Mouse (Mus musculus) NIH3T3 (cell line): ENCODE measurements around the gene Mysm1.

Source experiments
- DNase-seq: peaks from one replicate; pipeline ENCODE4 v3.0.0-alpha.2; 2012; ENCODE audit warnings: low read depth

The Mysm1 gene

DNA sequence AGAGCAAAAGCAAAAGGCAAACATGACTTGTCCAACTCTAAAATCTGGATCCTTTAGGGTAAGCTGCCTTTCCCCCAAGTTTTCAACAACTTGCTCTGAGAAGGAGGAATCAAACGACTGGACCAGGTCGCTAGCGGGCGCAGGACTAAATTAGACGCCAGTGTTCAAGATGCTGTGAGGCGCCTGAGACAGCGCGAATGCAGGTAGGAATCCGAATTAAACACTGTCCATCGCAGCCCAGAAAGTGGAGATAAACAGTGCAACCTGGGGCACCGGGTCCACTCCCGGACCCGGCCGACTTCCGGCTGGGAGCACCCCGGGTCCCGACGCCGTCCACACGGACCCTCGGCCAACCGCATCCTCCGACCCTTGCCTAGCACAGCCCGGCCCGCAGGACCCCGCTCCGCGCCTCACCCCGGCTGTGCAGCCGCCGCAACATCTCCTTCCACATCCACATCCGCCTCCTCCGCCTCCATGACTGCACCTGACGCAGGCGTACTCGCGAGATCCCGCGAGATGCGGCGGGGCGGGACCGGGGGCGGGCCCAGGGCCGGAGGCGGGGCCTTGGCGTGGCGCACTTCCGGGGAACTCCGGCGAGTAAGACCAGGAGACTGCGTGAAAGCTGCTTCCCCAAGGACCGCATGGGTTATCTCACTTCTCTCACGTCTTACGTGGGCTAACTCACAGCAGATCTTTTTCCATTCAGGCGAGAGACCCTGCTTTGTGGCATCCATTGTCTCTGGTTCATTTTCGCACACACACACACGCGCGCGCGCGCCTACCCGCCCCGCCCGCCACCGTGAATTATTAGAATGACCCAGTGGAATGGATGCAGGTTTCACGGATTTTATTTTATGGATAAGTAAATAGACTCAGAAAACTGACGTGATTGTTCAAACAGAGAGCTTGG lies at the start of gene Mysm1:
Gene Mysm1, minus strand, starts transcription at position 511 of the 910 bp plus-strand sequence.
- DNase-seq: peak; percentile 99

DNA sequence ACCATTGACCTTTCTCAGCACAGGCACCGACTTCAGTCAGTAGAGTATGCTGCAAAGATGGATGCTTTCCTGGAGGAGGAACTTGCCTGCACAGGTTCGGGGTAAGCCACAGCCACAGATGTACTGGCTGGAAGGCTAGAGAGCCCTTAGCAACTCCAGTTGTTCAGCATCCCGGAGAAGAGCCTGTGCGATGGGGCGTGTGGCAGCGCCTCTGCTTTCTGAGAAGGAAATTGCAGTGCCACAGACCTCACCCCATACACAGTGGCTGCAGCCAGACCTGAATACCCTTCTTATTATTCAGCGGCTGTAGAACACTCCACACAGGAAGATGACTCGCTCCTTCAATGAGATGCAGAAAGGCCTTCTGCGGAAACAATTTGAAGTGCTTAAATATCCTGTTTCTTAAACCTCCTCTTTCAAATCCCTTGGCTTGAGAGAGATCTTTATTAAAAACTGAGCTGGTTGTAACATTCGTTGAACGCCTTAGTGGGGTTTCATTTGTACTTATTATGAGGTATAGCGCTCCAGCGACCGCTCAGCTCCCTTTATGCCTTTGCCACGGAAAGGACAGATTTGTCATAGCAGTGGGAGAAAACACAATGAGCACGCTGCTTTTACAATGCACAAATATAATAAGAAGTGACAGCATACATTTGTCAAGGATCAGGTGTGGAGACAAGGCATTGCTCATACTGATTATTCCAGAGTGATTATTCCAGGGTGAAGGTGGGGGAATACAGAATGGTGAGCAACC lies 47.1 kb upstream of the Mysm1 start:
- DNase-seq: peak; percentile 76

DNA sequence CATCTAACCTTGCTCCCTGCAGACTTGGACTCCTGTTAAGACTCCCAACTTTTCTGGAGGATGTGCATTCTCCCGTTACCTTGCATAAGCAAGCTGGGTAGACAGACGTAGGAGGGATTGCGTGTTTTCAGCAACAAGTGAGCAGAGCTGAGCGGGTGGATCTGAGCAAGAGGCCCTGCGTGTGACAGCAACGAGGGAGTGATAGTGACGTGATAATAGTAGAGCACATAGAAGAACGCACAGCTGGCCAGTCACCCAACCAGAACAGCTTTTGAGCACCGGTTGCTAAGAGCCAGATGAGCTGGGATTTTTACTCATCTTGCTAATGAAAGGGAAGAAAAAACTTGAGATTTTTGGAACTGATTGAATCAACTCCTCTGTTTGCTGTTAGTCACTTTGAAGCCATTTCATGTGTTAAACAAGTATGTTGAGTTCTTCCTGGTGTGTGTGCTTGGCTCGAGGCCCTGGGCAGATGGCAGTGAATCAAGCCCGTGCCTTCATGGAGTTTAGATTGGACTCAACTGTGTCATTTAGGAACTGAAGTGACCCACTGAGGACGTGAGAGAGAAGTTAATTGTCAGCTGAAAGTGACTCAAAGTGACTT lies 44.6 kb upstream of the Mysm1 start:
- DNase-seq: no peak

DNA sequence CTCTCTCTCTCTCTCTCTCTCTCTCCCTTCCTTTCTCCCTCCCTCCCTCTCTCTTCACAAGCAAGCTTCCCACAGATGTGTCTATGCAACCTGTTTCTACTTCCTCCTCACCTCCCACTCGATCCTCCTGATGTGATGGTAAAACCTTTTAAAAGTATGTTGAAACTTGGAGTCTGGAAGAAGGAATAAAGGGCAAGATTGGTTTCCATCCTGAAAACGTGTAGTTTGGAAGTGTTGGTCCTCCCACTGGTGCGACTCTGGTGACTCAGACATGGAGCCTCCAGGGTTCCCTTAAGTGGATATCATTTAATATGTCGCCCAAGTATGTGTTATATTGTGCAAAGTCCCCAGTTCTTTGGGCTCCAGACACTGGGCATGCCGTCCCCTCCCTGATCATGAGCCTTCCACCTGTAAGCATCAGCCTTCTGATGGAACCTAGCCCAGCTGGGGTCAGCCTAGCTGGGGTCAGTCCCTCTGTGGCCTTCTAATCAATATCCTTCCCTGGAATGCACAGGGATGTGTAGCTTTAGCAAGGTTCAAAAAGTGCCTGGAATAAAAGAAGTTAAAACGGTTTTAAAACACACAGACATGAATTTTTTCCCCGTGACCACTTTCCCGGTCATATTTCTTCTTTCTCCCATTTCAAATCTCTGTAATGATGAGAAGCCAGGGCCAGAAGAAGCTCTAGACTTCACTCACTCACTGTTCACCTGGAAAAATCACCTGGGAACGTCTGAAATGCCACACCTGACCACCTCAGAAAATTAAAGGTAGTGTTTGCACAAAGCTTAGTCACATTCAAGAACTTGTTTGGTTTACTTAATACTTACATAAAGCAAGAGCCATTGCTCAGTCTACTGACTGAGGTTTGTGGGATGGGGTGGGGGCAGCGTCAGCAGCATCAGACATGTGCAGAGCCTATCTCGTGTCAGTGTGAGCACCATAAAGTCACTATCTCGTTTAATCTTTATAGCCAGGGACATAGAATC lies 43.0 kb upstream of the Mysm1 start:
- DNase-seq: no peak

DNA sequence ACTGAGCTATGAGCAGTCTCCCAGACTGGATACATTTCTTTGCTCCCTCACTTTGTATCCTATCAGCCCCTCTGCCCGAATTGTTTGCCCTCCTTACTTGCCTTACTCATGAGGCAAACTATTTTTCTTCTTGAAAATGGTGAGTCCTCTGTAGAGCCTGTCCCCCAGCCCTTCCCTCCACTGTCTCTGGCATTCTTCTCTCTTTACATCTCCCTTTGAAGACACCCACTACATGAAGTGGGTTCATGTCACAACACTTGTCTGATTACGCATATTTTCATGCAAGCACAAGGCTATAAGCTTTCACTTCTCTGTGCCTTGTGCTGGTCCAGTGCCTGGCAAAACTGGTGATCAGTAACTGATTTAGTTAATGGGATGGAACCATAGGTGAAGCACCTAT lies 41.3 kb upstream of the Mysm1 start:
- DNase-seq: no peak

DNA sequence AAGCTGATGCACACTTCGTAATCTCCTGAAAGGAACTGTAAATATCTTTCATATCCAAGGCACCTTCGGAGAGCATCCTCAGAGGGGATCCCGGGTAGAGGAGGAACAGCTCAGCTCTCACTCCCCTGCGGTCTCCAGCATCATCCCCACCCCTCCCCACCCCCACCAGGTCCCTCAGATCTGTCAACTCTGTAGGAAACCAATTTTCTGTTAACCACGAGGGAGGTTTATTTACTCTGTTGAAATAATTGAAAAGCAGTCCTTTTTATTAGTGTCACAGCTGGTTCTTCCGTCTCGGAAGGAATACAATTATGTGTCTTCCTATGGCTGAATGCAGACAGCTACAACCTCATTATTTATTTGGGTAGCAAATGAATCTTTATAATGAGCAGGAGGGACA lies 39.3 kb upstream of the Mysm1 start:
- no peak for DNase-seq

DNA sequence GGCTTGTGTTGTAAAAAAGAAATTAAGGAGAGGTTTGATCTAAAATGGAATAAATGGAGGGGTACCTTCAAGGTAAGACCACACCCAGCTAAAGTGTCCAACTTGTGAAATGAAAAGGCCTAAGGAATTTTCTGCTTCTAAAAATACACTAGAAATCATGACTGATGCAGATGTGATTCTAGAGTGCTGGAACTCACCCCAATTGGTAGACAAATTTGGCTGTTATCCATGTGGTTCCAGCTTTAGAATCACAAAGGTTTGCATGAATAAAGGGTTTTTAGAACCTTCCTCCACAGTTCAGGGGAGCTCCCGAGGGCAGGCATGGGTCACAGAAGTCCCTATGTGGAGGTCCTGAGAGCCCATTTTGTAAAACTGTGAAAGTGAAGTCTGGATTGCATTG lies 33.8 kb upstream of the Mysm1 start:
- DNase-seq: peak; percentile 53

DNA sequence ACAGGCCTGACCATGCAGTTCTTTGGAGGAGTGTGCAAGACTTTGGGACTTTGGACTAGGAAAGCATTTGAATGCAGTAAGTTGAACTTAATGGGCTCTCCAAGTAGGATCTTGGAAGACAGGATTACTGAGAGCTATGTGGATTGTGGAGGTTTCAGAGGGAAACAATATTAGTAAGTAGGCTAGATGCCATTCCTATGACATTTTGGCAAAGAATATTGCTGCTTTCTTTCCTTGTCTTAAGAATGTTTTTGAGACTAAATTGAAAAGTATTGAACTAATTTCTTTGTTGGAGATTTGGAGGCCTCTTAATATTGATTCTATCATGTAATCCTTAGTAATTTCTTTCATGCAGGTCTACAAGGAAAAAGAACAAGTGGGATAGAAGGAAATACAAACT lies 33.4 kb upstream of the Mysm1 start:
- DNase-seq: peak; percentile 60

DNA sequence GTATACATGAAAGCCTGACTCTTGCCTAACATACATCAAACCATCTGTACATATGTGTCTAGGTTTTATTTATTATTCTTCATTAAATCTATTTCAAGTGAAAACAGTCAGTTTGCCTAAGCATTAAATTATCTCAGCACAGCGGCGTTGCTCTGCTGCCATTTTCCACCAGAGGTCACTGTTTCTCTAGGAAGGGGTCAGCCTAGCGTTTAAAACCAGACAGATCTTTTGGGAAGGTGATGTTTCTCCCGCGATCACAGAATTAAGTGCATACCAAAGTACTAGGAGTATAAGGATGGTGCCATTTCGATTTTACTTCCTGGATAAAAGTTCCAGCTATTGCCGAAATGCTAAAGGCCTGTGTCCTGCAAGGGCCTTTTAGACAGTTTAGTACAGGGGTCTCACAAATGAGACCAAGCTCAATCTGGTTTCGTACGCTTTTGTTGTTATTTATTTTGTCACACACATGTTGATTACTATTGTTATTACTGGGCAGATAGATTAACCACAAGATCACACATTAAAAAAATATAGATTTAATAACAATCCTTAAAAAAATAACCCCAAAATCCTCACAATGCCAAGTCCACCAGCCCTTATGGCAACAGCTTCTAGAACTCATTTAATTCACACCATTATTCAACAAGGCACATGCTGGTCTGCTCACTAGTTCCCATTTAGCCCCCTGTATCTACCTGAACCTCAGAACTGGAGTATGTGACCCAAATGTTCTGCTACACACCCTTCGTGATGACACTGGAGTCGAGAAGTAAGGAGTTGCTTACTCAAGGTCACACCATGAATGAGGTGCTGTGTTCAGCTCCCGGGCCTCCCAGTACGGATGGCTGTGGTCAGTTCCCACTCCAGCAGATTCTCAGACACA lies 29.5 kb upstream of the Mysm1 start:
- DNase-seq: peak; percentile 92

DNA sequence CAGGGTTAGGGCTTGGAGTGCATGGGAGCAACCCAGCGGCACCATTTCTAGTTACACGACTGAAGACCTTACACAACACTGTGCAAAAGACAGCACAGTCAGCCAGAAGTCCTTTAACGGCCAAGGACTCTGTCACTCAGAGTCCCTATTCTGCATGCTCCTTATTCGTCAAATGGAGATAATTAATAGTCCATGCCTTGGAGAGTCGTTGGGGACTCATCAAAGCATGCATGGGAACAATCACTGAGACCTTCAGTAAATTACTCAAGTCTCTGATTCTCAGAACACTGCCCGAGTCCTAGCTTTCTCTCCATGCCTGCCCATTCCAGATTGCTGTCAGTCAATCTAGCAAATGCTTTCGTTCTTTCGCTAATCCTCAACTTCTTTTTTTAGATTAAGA lies 28.9 kb upstream of the Mysm1 start:
- DNase-seq: no peak

DNA sequence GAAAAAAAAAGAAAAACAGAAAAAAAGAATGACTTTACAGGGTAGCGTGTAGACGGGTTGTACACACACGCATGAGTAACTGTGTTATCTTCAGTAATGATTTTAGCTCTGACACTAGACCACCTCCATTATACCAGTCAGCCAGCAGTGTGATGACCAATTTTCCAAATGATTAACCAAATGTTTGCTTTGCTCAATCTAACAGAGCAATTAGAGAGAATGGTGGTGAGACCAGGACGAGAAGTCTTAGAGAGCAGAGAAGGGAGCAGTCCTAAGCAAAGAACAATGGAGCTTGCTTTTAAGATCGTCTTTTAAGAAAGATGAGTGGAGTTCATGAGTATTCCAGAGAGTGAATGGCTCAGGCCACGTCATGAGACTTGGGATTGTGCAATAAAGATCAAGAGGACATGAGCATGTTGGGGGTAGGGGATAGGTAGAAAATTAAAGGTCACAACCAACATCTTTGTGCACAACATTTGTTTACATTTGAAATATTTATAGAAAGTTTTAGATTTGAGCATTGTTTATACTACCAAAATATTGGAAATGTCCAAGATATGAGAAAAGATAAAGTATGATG lies 26.4 kb upstream of the Mysm1 start:
- no peak for DNase-seq

DNA sequence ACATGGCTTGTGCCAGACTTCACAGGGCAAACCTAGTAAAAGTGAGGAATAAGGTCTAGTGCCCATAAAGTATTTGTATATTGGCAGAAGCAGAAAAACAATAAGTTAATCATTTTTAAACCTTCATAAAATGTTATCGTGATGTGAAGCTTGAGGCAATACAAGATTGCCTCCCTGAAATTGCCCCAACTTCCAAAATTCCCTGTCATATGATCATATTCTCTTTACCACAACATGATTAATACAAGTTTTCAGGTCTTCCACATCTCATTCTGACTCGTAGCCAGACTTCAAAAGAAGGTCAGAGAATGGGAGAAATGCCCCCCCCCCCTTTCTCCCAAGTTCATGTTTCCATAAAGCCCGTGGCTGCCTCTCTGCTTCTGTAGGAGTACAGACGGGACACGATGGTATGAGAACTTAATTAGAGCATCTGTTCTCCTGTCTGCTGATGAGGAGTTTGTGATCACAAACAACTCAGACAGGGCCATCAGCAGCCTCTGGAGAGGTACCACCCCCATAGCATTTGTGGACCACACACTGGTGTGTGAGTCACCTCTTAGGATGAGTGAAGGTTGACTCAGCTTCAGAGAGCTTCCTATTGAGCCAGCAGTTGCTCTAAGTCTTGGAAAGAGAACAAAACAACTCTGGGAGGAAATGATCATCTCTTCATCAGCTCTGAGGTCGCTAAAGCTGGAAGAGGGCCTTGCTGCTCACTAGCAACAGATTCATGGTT lies 22.3 kb upstream of the Mysm1 start:
- DNase-seq: peak; percentile 80

DNA sequence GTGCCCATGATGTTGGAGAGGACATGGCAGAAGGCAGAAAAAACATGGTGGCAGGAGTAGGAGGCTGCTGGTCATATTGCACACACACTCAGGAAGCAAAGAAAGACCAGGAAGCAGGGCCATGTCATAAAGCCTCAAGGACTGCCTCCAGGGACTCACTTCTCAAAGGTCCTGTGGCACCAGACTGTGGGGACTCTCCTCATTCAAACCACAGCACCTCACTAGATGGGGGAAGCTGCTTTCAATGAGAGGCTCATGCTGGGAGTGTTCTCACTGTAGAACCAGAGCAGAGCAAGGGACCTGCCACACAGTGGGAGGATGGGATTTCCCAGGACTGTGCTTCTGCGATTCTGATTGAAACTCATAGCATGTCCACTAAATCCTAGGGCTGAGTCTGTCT lies 21.2 kb upstream of the Mysm1 start:
- no peak for DNase-seq

DNA sequence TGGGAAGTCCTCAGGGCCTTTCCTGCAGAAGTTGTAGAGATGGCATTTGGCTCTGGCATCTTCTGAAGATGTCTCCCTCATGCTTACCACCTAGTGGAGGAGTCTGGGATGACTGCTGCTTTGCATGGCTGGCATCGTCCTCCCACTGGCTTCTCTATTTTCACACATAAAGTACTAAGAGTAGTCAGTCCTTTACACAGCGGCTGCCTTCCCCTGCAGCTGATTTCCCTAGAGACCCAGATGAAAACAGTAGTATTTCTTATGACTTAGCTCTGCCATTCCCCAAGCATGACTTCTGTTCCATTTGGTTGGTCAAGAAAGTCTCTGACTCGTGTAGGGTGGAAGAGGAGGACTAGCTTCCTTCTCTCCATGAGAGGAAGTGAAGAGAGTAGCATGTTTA lies 20.3 kb upstream of the Mysm1 start:
- DNase-seq: peak; percentile 47

DNA sequence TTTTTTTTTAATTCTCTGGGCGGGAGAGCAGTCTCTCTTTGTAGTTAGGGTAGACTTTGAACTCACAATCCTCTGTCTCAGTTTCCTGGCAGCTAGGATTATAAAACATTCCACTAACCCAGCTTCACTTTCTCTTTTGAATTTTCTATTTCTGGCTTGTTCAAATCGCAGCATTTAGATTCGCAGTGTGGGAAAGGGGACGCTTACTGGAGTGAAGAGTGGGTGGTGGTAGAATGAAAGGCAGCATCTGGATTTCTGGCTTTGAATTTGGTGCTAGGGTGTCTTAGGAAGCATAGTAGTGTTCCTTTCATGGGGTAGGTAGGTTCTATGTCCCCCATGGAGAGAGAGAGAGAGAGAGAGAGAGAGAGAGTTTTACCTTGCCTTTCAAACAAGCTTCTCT lies 17.0 kb upstream of the Mysm1 start:
- no peak for DNase-seq

DNA sequence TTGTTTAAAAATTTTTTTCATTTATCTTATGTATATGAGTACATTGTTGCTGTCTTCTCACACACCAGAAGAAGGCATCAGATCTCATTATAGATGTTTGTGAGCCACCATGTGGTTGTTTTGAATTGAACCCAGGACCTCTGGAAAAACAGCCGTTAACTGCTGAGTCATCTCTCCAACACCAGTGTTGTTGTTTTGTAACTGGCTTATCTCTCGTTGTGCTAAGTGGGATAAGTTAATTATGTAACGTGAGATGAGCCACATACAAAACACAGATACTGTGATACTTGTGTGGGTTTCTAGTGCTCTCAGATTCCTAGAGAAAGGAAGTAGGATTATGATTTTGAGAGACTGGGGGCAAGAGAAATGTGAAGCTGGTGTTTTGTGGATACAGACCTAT lies 11.3 kb upstream of the Mysm1 start:
- no peak for DNase-seq

DNA sequence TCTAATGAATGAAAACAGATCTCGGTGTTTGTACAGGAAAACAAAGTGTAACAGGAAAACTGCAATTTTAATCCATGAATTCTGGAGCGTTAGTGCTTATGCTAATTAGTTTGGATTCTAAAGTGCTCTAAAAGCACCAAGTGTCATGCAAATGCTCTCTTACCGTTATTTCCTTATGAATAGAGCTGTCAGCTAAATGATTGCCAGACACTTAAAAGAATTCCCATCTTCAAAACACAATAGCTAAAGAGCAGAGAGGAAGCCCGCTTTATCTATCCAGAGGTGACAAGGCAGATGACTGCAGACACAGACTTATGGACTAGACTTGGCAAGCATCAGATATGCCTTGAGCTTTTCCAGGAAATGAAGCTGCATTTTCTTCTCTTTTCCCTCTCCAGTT lies 8.8 kb upstream of the Mysm1 start:
- no peak for DNase-seq

DNA sequence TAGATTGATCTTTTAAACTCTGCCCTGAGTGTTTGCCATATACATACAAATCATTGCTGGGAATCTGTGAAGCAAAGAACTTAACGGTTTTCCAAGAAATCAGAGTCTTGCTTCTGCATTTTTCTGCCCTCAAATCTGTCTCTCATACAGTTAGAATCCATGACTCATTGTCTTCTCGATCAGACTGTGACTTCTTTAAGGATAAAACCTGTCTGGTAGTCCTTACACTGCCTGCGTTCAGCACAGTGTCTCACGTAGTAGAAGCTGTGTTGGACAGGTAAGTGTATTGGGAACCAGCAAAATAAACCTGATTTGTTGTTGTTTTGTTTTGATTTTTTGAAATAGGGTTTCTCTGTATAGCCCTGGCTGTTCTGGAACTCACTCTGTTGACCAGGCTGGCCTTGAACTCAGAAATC lies 608 bp upstream of the Mysm1 start:
- DNase-seq: no peak

DNA sequence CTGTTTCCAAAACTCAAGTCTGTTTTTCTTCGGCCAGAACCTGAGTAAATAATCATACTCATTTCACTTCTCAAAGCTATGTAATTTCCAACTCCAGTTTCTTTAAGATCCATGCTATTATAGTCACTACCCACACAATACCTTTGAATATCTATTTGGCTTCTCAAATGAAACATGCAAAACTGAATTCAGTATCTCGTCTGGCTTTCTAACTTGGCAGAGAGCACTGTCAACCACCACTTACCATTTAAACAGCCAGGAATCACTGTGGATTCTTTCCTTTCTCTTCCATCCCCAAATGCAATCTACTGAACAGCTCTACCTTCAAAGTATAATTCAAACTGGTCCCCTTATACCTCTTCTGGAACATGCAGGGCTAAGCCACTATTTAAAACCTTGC lies 5.6 kb downstream of the Mysm1 start:
- DNase-seq: no peak

DNA sequence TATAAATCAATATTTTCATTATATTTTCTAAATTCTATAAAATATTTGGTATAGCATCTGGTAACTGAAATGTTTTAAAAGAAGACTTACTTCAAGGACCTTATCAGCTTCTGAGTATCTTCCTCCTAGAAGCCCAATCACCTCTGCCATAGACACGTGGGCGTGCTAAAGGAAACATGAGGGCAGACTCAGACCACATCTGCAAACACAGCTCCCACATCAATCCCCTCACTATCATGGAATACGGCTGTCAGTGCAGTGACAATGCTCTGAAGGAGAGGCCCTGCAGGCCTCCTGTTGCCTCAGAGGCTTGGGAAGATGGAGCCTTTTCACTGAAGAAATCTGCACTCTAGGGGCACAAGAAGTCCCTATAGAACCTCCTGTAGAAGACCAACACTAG lies 26.1 kb downstream of the Mysm1 start:
- DNase-seq: no peak
